Mouse (Mus musculus) forebrain, embryonic 14.5 days (tissue): ENCODE measurements around the gene Osbpl10. TPM values are rescaled to one million over a fixed set of nuclear protein-coding genes. Genes with fewer than 3 reads are reported as not detected.
"Not testable (repeated sequence)": the region's sequence is repeated elsewhere in the genome, so short reads cannot be mapped to it uniquely, and the experiment has no call there.

Experiments used
- ATAC-seq: fragments of 200-750 bp; cut with Nextera tagmentation; 2 replicates; pipeline ENCODE4 v1.8.0; 2017; ENCODE audit warnings: mild to moderate bottlenecking, moderate library complexity
- DNase-seq: peaks from one replicate; pipeline ENCODE4 v3.0.0-alpha.2; 2015; ENCODE audit warnings: low spot score
- H3K27ac ChIP-seq: fragments of 300-500 bp; sonication (generic); 2 replicates; pipeline ENCODE4 v1.5.1; 2014; ENCODE audit warnings: low read depth, mild to moderate bottlenecking, control low read depth, low read length, moderate library complexity
- H3K27me3 ChIP-seq: fragments of 300-500 bp; sonication (generic); replicated peaks from 2 replicates; pipeline ENCODE4 v1.6.1; 2014; ENCODE audit warnings: low read length, control low read depth, mixed read lengths; ENCODE audit not compliant: control insufficient read depth, insufficient read depth
- H3K36me3 ChIP-seq: fragments of 300-500 bp; sonication (generic); 2 replicates; pipeline ENCODE4 v1.6.1; 2014; ENCODE audit warnings: low read length, control low read depth; ENCODE audit not compliant: control insufficient read depth, insufficient read depth
- H3K4me1 ChIP-seq: fragments of 300-500 bp; sonication (generic); 2 replicates; pipeline ENCODE4 v1.6.1; 2014; ENCODE audit warnings: antibody characterized with exemption, low read length, control low read depth; ENCODE audit not compliant: control insufficient read depth, insufficient read depth
- H3K4me2 ChIP-seq: fragments of 300-500 bp; sonication (generic); 2 replicates; pipeline ENCODE4 v1.6.1; 2014; ENCODE audit warnings: mild to moderate bottlenecking, control low read depth, low read length
- H3K4me3 ChIP-seq: fragments of 300-500 bp; sonication (generic); 2 replicates; pipeline ENCODE4 v1.5.1; 2014; ENCODE audit warnings: low read depth, low read length, control low read depth
- H3K9ac ChIP-seq: fragments of 300-500 bp; sonication (generic); 2 replicates; pipeline ENCODE4 v1.6.1; 2014; ENCODE audit warnings: mild to moderate bottlenecking, low read length, control low read depth, moderate library complexity
- H3K9me3 ChIP-seq: fragments of 300-500 bp; sonication (generic); replicated peaks from 2 replicates; pipeline ENCODE4 v1.6.1; 2016; ENCODE audit warnings: low read length, control low read depth, mixed read lengths; ENCODE audit not compliant: control insufficient read depth
- WGBS: fragments of 180-500 bp; shearing (Covaris S2); extraction: QIAGEN DNeasy Blood & Tissue Kit; methylation state at CpG from one replicate; pipeline ENCODE4 v1.1.7; 2014; 5-methylcytosine and 5-hydroxymethylcytosine counted together
- polyA plus RNA-seq: library from polyadenylated mRNA; unstranded; fragments of >200 nt; fragmentation: Nextera tagmentation; extraction: Ambion mirVana; gene quantifications from 2 replicates; pipeline ENCODE4 v1.2.1, GENCODE M21; 2014

Osbpl10 gene
- polyA plus RNA-seq, 1 experiment from 2014 or later = 1.4 TPM

DNA sequence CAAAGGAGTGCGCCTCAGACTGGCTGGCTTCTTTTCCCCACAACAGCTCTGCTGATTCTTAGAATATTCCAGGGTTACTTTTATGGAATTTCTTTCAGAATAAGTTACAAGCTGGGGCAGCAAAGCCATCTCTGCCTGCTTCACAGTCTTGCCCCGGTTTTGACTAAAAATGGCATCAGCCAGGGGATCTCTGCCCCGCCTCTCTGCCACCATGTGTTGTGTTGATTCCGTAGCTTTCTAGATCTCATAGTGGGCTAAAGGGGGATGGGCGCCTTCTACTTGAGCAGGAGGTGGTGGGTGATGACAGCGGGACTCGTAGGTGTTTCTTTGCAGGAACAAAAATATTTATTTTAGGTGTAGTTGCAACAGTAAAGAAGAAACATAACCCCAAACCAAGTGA, 29.8 kb downstream of the Osbpl10 start:
- Histone ChIP-seq H3K27ac (no peak overlapping the region), H3K27me3 (no peaks in the 10 kb centered on the region), H3K9ac (no peak overlapping the region), H3K4me1 (no peaks in the 10 kb centered on the region), H3K36me3 (no peaks in the 10 kb centered on the region), H3K9me3 (no peaks in the 10 kb centered on the region), H3K4me3 (no peak overlapping the region), H3K4me2 (no peak overlapping the region)
- DNase-seq (no peak), ATAC-seq (no peak)
- WGBS = 83% methylated on average over 7 of the region's 7 CpGs

DNA sequence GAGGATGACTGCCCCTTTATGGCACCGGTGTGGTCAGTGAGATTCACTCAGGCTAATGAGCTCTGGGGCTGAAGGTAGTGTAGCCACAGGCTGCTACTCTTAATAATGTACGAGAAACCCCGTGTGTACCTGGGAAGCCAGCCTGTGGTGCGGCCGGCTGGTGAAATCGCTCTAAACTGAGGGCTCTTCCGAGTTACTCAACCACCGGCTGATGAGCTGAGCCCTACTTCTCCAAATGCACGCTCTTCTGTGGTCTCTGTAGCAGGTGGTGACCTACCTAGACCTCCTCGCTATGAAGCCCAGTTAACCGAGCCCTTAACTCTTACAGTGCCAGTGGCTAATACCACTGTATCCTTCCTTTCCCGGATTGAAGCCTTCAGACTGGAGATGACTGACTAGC, 34.0 kb downstream of the Osbpl10 start:
- Histone ChIP-seq H3K27ac (no peak overlapping the region), H3K4me3 (no peak overlapping the region), H3K27me3 (no peaks in the 10 kb centered on the region), H3K36me3 (no peaks in the 10 kb centered on the region), H3K9me3 (no peaks in the 10 kb centered on the region), H3K9ac (no peak overlapping the region), H3K4me1 (no peaks in the 10 kb centered on the region), H3K4me2 (no peak overlapping the region)
- 70% methylated on average over 12 of the region's 12 CpGs for WGBS
- DNase-seq = no peak
- no peak for ATAC-seq

DNA sequence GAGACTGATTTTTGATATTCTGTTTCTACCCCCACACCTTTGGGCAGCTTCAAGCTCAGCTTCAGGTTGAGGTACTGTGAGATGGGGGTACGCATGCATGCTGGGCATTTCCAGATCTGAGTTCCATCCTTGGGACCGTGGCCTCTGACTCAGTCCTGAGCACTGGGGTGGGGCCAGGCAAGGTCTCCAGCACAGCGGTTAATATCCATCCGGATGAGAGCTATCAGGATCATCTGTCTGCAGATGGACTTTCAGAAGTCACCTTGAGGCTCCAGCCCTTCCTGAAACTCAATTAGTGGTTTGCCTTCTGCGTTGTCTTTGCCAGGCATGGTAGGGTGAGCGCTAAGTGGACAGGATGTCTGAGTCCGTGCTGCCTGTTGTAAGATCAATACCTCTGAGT, 41.8 kb downstream of the Osbpl10 start:
- H3K9ac ChIP-seq = no peak overlapping the region
- ATAC-seq (no peak), DNase-seq (no peak)
- no peak overlapping the region for H3K27ac ChIP-seq
- no peaks in the 10 kb centered on the region for H3K9me3 ChIP-seq
- no peaks in the 10 kb centered on the region for H3K36me3 ChIP-seq
- H3K4me1 ChIP-seq = no peaks in the 10 kb centered on the region
- H3K4me3 ChIP-seq = no peak overlapping the region
- WGBS = 92% methylated on average over 7 of the region's 7 CpGs
- no peaks in the 10 kb centered on the region for H3K27me3 ChIP-seq
- H3K4me2 ChIP-seq = no peak overlapping the region

DNA sequence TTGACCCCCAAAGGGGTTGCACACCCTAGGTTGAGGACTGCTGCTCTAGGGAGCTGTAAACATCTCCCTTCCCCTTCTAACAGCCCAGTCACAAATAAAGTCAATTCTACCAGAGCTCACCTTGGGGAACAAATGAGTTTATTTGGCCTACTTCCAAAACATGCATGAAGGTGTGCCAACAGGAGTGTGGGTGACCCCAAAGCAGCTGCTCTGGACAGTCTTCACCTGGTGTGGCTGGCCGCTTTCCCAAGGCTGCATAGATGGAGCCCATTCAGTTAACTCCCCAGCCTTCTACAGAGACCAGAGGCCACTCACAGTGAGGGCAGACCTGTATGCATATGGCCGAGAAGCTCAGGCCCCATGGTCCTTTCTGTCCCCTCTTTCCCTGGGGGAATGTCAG, 43.0 kb downstream of the Osbpl10 start:
- no peaks in the 10 kb centered on the region for H3K4me1 ChIP-seq
- ATAC-seq (no peak), DNase-seq (no peak)
- no peak overlapping the region for H3K9ac ChIP-seq
- H3K27ac ChIP-seq = no peak overlapping the region
- H3K27me3 ChIP-seq = no peaks in the 10 kb centered on the region
- H3K36me3 ChIP-seq = no peaks in the 10 kb centered on the region
- H3K4me3 ChIP-seq = no peak overlapping the region
- WGBS = 82% methylated on average over 2 of the region's 2 CpGs
- H3K4me2 ChIP-seq = no peak overlapping the region
- H3K9me3 ChIP-seq = no peaks in the 10 kb centered on the region

DNA sequence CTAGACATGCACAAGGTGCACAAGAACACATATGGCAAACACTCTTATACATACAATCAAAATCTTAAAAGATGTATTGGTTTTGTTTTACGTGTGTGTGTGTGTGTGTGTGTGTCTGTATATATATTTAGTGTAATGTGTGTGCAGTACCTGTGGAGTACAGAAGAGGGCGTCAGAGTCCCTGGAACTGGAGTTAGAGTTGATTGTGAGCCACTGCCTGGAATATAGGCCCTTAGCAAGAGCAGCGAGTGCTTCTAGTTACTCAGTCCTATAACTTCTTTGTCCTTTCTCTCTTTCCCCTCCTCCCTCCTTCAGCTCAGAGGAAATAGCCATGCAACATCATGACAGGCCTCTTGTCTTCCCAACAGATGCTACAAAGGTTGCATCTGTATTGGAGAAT, 44.8 kb downstream of the Osbpl10 start:
- 87% methylated on average over 3 of the region's 3 CpGs for WGBS
- Histone ChIP-seq H3K4me1 (no peaks in the 10 kb centered on the region), H3K9ac (no peak overlapping the region), H3K4me3 (no peak overlapping the region), H3K9me3 (no peaks in the 10 kb centered on the region), H3K4me2 (no peak overlapping the region), H3K27me3 (no peaks in the 10 kb centered on the region), H3K36me3 (no peaks in the 10 kb centered on the region), H3K27ac (no peak overlapping the region)
- no peak for DNase-seq
- no peak for ATAC-seq

DNA sequence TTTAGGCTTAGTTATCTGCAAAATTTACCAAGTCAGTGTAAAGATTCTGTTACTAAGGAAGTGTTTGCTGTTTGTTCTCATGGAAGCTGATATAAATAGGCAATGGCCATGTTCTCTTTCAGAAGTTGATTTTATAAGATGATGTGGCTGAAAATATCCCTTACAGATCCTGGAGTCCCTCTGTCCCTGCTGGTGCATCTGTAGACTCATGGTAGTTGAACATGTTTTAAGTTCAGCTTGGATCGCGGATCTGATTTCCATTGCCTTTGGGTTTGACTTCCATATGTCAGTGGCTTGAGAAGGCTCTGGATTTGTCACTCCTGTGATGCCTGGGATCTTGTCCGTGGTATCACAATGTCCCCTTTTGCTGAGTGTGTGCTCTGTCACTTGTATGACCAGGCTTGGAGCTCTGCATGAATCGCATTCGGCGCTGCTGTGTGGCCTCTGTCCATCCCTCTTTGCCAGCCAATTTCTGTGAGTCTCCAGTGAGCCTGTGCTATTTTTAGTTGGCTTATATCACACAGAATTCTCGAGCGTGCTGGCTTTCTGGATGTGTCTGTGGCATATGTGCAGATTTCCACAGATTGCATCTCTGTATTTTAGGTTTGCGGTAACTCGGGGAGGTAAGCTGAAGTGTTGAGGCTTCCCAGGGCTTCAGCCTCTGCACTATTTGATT, 45.5 kb downstream of the Osbpl10 start:
- 89% methylated on average over 10 of the region's 10 CpGs for WGBS

DNA sequence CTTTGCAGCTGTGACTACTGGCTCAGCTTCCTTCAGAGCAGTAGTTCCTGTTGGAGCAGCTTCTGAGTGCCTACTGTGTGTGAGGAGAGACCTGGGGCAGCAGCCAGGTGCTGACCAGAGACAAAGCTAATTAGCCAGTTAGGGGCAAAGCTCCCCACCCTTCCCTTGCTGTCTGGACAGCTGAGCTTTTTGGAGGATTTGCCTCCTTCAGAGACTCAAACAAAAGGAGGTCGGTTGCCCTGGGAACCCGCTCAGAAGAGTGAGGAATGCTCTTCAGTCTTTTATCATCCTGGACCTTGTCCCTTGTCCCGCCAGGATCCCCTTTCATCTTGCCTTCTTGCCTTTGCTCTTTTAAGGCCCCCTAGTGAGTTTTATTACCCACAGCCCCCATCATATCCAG, 50.9 kb downstream of the Osbpl10 start:
- peaks cover 9% of the 10 kb centered on the region for H3K4me1 ChIP-seq
- no peak overlapping the region for H3K4me2 ChIP-seq
- H3K27me3 ChIP-seq = no peaks in the 10 kb centered on the region
- no peaks in the 10 kb centered on the region for H3K36me3 ChIP-seq
- no peak overlapping the region for H3K4me3 ChIP-seq
- no peaks in the 10 kb centered on the region for H3K9me3 ChIP-seq
- ATAC-seq (peak; percentile 78), DNase-seq (peak; percentile 70)
- WGBS = 1% methylated on average over 3 of the region's 3 CpGs
- H3K27ac ChIP-seq = no peak overlapping the region
- H3K9ac ChIP-seq = no peak overlapping the region

More for the DNA sequence above, 45.5 kb downstream of the Osbpl10 start:
- peak overlapping the region; percentile 52; the same call in 1 of the 2 replicates for H3K27ac ChIP-seq
- H3K9me3 ChIP-seq = no peaks in the 10 kb centered on the region
- H3K4me2 ChIP-seq = no peak overlapping the region
- H3K4me3 ChIP-seq = no peak overlapping the region
- no peak for ATAC-seq
- no peaks in the 10 kb centered on the region for H3K4me1 ChIP-seq
- DNase-seq = peak; percentile 24
- no peaks in the 10 kb centered on the region for H3K27me3 ChIP-seq
- no peaks in the 10 kb centered on the region for H3K36me3 ChIP-seq
- H3K9ac ChIP-seq = no peak overlapping the region

DNA sequence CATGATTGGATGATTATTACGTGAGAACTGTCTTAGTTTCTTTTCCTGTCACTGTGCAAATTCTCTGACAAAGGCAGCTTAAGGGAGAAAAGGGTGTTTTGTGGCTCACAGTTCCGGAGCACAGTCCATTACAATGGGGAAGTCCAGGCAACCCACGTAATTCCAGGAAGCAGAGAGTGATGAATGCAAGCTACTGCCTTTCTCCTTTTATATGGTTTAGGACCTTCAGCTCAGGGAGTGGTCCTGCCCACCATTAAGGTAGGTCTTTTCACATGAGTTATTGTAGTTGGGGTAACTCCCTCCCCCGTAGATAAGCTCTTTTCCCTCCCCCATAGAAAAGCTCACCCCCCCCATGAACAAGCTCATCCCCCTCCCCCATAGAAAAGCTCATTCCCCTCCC, 52.2 kb downstream of the Osbpl10 start:
- Histone ChIP-seq H3K4me1 (peaks cover 9% of the 10 kb centered on the region), H3K27me3 (no peaks in the 10 kb centered on the region), H3K36me3 (no peaks in the 10 kb centered on the region), H3K4me2 (no peak overlapping the region), H3K4me3 (no peak overlapping the region), H3K9ac (no peak overlapping the region), H3K9me3 (no peaks in the 10 kb centered on the region), H3K27ac (no peak overlapping the region)
- DNase-seq = no peak
- ATAC-seq = no peak
- 22% methylated on average over 4 of the region's 4 CpGs for WGBS

DNA sequence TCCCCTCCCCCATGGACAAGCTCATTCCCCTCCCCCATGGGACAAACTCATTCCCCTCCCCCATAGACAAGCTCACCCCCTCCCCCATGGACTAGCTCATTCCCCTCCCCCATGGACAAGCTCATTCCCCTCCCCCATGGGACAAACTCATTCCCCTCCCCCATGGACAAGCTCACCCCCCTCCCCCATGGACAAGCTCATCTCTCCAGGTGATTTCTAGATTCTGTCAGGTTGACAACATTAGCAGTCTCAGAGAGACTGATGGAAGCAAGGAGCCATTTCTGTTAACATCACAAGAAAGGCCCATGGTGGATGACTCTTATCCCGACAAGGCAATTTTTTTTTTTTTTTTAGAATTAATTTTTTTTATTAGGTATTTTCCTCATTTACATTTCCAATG, 52.7 kb downstream of the Osbpl10 start:
- H3K27ac ChIP-seq, H3K9ac ChIP-seq, H3K36me3 ChIP-seq, H3K4me2 ChIP-seq, H3K4me3 ChIP-seq, H3K9me3 ChIP-seq, H3K4me1 ChIP-seq, H3K27me3 ChIP-seq, ATAC-seq, DNase-seq: not testable (repeated sequence)
- WGBS = 94% methylated on average over 1 of the region's 1 CpGs
